Comparison of ENCODE assay signal across 9 mouse cellular contexts in genomic region chr12:91683549-91684100, GRCm38 (mm10).
DNase-seq lines count a peak whose midpoint lies in the region; ATAC-seq lines count a peak whose summit lies in the region.
"Had no signal": no experiment of that assay in that cellular context is flagged by ENCODE, and none has a peak within 500 bp of the region (broad histone marks: within the 10 kb centered on the region; RNA-seq: fewer than 3 reads in every experiment).

No protein-coding gene starts in this region.

- no peak for ATAC-seq in heart, embryonic 13.5 days (ENCODE audit: extremely low read depth, insufficient number of reproducible peaks, low FRiP score, low TSS enrichment)
- no peak for ATAC-seq in embryonic facial prominence, embryonic 11.5 days (replicated peaks; ENCODE audit: insufficient number of reproducible peaks, low FRiP score, low TSS enrichment, low read depth)
- ATAC-seq in intestine, embryonic 14.5 days (replicated peaks; ENCODE audit: low FRiP score, low TSS enrichment, low read depth), result no peak
- no peak for ATAC-seq in neural tube, embryonic 12.5 days (ENCODE audit: low FRiP score, low read depth)
- ATAC-seq in frontal cortex, adult (ENCODE audit: low TSS enrichment), result no peak

- WGBS in heart, embryonic 13.5 days, result 24% methylated on average over 15 of the region's 15 CpGs
- WGBS in embryonic facial prominence, embryonic 11.5 days, result 39% methylated on average over 15 of the region's 15 CpGs
- WGBS in intestine, embryonic 14.5 days, result 30% methylated on average over 15 of the region's 15 CpGs
- 29% methylated on average over 15 of the region's 15 CpGs for WGBS in neural tube, embryonic 12.5 days

- H3K27me3 ChIP-seq in heart, embryonic 13.5 days (replicated peaks), result peaks cover 26% of the 10 kb centered on the region
- no peaks in the 10 kb centered on the region for H3K27me3 ChIP-seq in embryonic facial prominence, embryonic 11.5 days (ENCODE audit: control insufficient read depth, insufficient read depth, low read length)
- H3K27me3 ChIP-seq in intestine, embryonic 14.5 days (replicated peaks; ENCODE audit: control insufficient read depth, insufficient read depth, low read length), result no peaks in the 10 kb centered on the region
- no peaks in the 10 kb centered on the region for H3K27me3 ChIP-seq in neural tube, embryonic 12.5 days (replicated peaks)

- peak overlapping the region; percentile 34 for H3K4me3 ChIP-seq in heart, embryonic 13.5 days
- H3K4me3 ChIP-seq in embryonic facial prominence, embryonic 11.5 days (ENCODE audit: low read depth, low read length), result no peak overlapping the region
- H3K4me3 ChIP-seq in intestine, embryonic 14.5 days (ENCODE audit: low read depth, low read length), result no peak overlapping the region
- H3K4me3 ChIP-seq in neural tube, embryonic 12.5 days, result no peak overlapping the region

- H3K9me3 ChIP-seq in heart, embryonic 13.5 days, result no peaks in the 10 kb centered on the region
- no peaks in the 10 kb centered on the region for H3K9me3 ChIP-seq in embryonic facial prominence, embryonic 11.5 days (replicated peaks; ENCODE audit: control insufficient read depth, low read length)
- no peaks in the 10 kb centered on the region for H3K9me3 ChIP-seq in intestine, embryonic 14.5 days (ENCODE audit: control insufficient read depth, low read length)
- no peaks in the 10 kb centered on the region for H3K9me3 ChIP-seq in neural tube, embryonic 12.5 days

- H3K9ac ChIP-seq in heart, embryonic 13.5 days, result 0 out of 2 replicates have a peak overlapping the region, but pooled peaks have one; percentile 54
- H3K9ac ChIP-seq in embryonic facial prominence, embryonic 11.5 days (replicated peaks; ENCODE audit: low read length), result peak overlapping the region; percentile 18; the same call in 1 of the 2 replicates
- H3K9ac ChIP-seq in intestine, embryonic 14.5 days (ENCODE audit: low read length), result no peak overlapping the region
- H3K9ac ChIP-seq in neural tube, embryonic 12.5 days, result no peak overlapping the region

- H3K27ac ChIP-seq in heart, embryonic 13.5 days (replicated peaks), result no peak overlapping the region
- no peak overlapping the region for H3K27ac ChIP-seq in embryonic facial prominence, embryonic 11.5 days (replicated peaks; ENCODE audit: low read depth, low read length)
- H3K27ac ChIP-seq in intestine, embryonic 14.5 days (ENCODE audit: low read depth), result no peak overlapping the region
- H3K27ac ChIP-seq in neural tube, embryonic 12.5 days, result no peak overlapping the region

- H3K4me2 ChIP-seq in heart, embryonic 13.5 days, result peak overlapping the region; percentile 69
- peak overlapping the region; percentile 50 for H3K4me2 ChIP-seq in embryonic facial prominence, embryonic 11.5 days (ENCODE audit: low read depth, low read length)
- peak overlapping the region; percentile 18 for H3K4me2 ChIP-seq in intestine, embryonic 14.5 days (ENCODE audit: low read length)
- H3K4me2 ChIP-seq in neural tube, embryonic 12.5 days (replicated peaks), result peak overlapping the region; percentile 53

- no peak for DNase-seq in heart, postnatal 4 days
- DNase-seq in embryonic facial prominence, embryonic 11.5 days (ENCODE audit: low spot score), result peak; percentile 12
- no peak for DNase-seq in intestine, embryonic 14.5 days (ENCODE audit: low spot score)
- no peak for DNase-seq in adrenal gland, adult 2 months
- no peak for DNase-seq in spleen, postnatal 4 days (ENCODE audit: low spot score in 2 of 2)
- DNase-seq: gastrocnemius, postnatal 10 days had no signal

- peaks cover 39% of the 10 kb centered on the region for H3K4me1 ChIP-seq in heart, embryonic 13.5 days
- H3K4me1 ChIP-seq in embryonic facial prominence, embryonic 11.5 days (ENCODE audit: control insufficient read depth, insufficient read depth, low read length), result peaks cover 3% of the 10 kb centered on the region
- H3K4me1 ChIP-seq in intestine, embryonic 14.5 days (replicated peaks; ENCODE audit: control insufficient read depth, insufficient read depth, low read length), result peaks cover 33% of the 10 kb centered on the region
- H3K4me1 ChIP-seq in neural tube, embryonic 12.5 days, result peaks cover 36% of the 10 kb centered on the region

- no peaks in the 10 kb centered on the region for H3K36me3 ChIP-seq in heart, embryonic 13.5 days
- H3K36me3 ChIP-seq in embryonic facial prominence, embryonic 11.5 days (replicated peaks; ENCODE audit: control insufficient read depth, insufficient read depth, low read depth, low read length), result no peaks in the 10 kb centered on the region
- no peaks in the 10 kb centered on the region for H3K36me3 ChIP-seq in intestine, embryonic 14.5 days (ENCODE audit: control insufficient read depth, insufficient read depth, low read length)
- no peaks in the 10 kb centered on the region for H3K36me3 ChIP-seq in neural tube, embryonic 12.5 days

Comparison
In these comparisons a context has a peak if more than half of its experiments do, and no peak if none do; other contexts are left out.
1. H3K4me2 ChIP-seq: peak in every context shown above with its lines; median percentile 69 in heart, embryonic 13.5 days; 53 in neural tube, embryonic 12.5 days; 50 in embryonic facial prominence, embryonic 11.5 days; 18 in intestine, embryonic 14.5 days.
2. H3K9ac ChIP-seq: peak in heart, embryonic 13.5 days (single experiment) and embryonic facial prominence, embryonic 11.5 days (single experiment); none in intestine, embryonic 14.5 days (single experiment) and neural tube, embryonic 12.5 days (single experiment).